Mouse (Mus musculus): Measurements from ENCODE around the gene Cactin. TPM values are rescaled to one million over a fixed set of nuclear protein-coding genes. Genes with fewer than 3 reads are reported as not detected.

Cactin gene
- polyA plus RNA-seq, 1 experiment from 2014 or later, result 40.3 TPM

- Histone ChIP-seq H3K4me3 (peak overlapping the region; percentile 14), H3K27ac (ENCODE audit: poor library complexity, severe bottlenecking) (peak overlapping the region; percentile 91), H3K27me3 (replicated peaks) (no peaks in the 10 kb centered on the region; the same call in 1 of the 2 replicates), H3K4me1 (replicated peaks) (peaks cover 51% of the 10 kb centered on the region), H3K9me3 (replicated peaks) (no peaks in the 10 kb centered on the region), H3K9ac (peak overlapping the region; percentile 54), H3K4me2 (peak overlapping the region; percentile 47), H3K36me3 (peaks cover 35% of the 10 kb centered on the region)
- peak; percentile 63 for ATAC-seq (ENCODE audit: insufficient number of reproducible peaks, low FRiP score)
- 52% methylated on average over 10 of the region's 10 CpGs for WGBS
These were observed 8.5 kb downstream of the Cactin start for GRCm38 (mm10) chr10:81329194-81329975.

DNA sequence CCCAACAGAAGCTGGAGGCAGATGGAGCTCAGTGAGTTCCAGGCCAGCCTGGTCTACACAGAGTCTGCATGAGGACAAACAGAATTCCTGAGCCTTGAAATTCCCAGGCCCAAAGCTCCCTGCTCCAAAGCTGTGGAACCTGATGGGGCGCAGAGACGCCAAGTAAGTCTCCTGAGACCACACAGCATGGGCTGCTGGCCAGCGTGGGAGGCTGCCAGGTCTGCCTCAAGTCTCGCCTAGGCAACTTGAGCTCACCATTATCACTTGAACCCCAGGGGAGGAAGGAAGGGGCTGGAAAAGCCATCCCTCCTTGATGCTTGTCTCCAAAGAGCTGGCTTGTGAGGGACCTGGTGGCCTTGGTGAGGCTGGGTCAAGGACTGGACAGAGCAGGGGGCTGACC is 9.1 kb downstream of the Cactin start:
- no peak for ATAC-seq (ENCODE audit: insufficient number of reproducible peaks, low FRiP score)
- Histone ChIP-seq H3K9me3 (replicated peaks) (no peaks in the 10 kb centered on the region), H3K9ac (peak overlapping the region; percentile 54), H3K4me3 (no peak overlapping the region), H3K4me2 (peak overlapping the region; percentile 47), H3K36me3 (peaks cover 29% of the 10 kb centered on the region), H3K27ac (ENCODE audit: poor library complexity, severe bottlenecking) (peak overlapping the region; percentile 91), H3K4me1 (replicated peaks) (peaks cover 54% of the 10 kb centered on the region), H3K27me3 (replicated peaks) (no peaks in the 10 kb centered on the region; the same call in 1 of the 2 replicates)
- WGBS, result 31% methylated on average over 4 of the region's 4 CpGs

GRCm38 (mm10) chr10:81332277-81332676 is 11.4 kb downstream of the Cactin start:
- H3K27me3 ChIP-seq (replicated peaks), result peaks cover 5% of the 10 kb centered on the region
- peak overlapping the region; percentile 48; the same call in 1 of the 2 replicates for H3K9ac ChIP-seq
- H3K36me3 ChIP-seq, result peaks cover 6% of the 10 kb centered on the region
- H3K4me2 ChIP-seq, result peak overlapping the region; percentile 50
- H3K4me1 ChIP-seq (replicated peaks), result peaks cover 58% of the 10 kb centered on the region
- no peaks in the 10 kb centered on the region for H3K9me3 ChIP-seq (replicated peaks)
- ATAC-seq (ENCODE audit: insufficient number of reproducible peaks, low FRiP score), result no peak
- no peak overlapping the region for H3K27ac ChIP-seq (ENCODE audit: poor library complexity, severe bottlenecking)
- H3K4me3 ChIP-seq, result peak overlapping the region; percentile 15
- 19% methylated on average over 29 of the region's 29 CpGs for WGBS

- no peak for ATAC-seq (ENCODE audit: insufficient number of reproducible peaks, low FRiP score)
- H3K36me3 ChIP-seq, result peaks cover 5% of the 10 kb centered on the region; the same call in 1 of the 2 replicates
- H3K4me3 ChIP-seq, result no peak overlapping the region
- H3K4me1 ChIP-seq (replicated peaks), result peaks cover 39% of the 10 kb centered on the region
- H3K27me3 ChIP-seq (replicated peaks), result peaks cover 21% of the 10 kb centered on the region
- H3K4me2 ChIP-seq, result no peak overlapping the region
- H3K27ac ChIP-seq (ENCODE audit: poor library complexity, severe bottlenecking), result no peak overlapping the region
- no peaks in the 10 kb centered on the region for H3K9me3 ChIP-seq (replicated peaks)
- WGBS, result 76% methylated on average over 11 of the region's 11 CpGs
- no peak overlapping the region for H3K9ac ChIP-seq
These were observed 13.4 kb downstream of the Cactin start for GRCm38 (mm10) chr10:81334324-81334723.

GRCm38 (mm10) chr10:81335393-81336340 is 14.8 kb downstream of the Cactin start:
- Histone ChIP-seq H3K4me1 (replicated peaks) (peaks cover 29% of the 10 kb centered on the region), H3K27me3 (replicated peaks) (peaks cover 25% of the 10 kb centered on the region), H3K9me3 (replicated peaks) (no peaks in the 10 kb centered on the region), H3K9ac (peak overlapping the region; percentile 38), H3K27ac (ENCODE audit: poor library complexity, severe bottlenecking) (peak overlapping the region; percentile 70), H3K4me3 (no peak overlapping the region), H3K4me2 (peak overlapping the region; percentile 16; the same call in 1 of the 2 replicates), H3K36me3 (peaks cover 5% of the 10 kb centered on the region; the same call in 1 of the 2 replicates)
- WGBS, result 45% methylated on average over 19 of the region's 19 CpGs
- no peak for ATAC-seq (ENCODE audit: insufficient number of reproducible peaks, low FRiP score)

GRCm38 (mm10) chr10:81336558-81336957 is 15.7 kb downstream of the Cactin start:
- Histone ChIP-seq H3K4me3 (no peak overlapping the region), H3K27ac (ENCODE audit: poor library complexity, severe bottlenecking) (no peak overlapping the region), H3K27me3 (replicated peaks) (peaks cover 32% of the 10 kb centered on the region), H3K9ac (0 out of 2 replicates have a peak overlapping the region, but pooled peaks have one; percentile 38), H3K36me3 (peaks cover 5% of the 10 kb centered on the region; the same call in 1 of the 2 replicates), H3K4me2 (no peak overlapping the region), H3K9me3 (replicated peaks) (no peaks in the 10 kb centered on the region), H3K4me1 (replicated peaks) (peaks cover 28% of the 10 kb centered on the region)
- WGBS, result 92% methylated on average over 4 of the region's 4 CpGs
- ATAC-seq (ENCODE audit: insufficient number of reproducible peaks, low FRiP score), result no peak

DNA sequence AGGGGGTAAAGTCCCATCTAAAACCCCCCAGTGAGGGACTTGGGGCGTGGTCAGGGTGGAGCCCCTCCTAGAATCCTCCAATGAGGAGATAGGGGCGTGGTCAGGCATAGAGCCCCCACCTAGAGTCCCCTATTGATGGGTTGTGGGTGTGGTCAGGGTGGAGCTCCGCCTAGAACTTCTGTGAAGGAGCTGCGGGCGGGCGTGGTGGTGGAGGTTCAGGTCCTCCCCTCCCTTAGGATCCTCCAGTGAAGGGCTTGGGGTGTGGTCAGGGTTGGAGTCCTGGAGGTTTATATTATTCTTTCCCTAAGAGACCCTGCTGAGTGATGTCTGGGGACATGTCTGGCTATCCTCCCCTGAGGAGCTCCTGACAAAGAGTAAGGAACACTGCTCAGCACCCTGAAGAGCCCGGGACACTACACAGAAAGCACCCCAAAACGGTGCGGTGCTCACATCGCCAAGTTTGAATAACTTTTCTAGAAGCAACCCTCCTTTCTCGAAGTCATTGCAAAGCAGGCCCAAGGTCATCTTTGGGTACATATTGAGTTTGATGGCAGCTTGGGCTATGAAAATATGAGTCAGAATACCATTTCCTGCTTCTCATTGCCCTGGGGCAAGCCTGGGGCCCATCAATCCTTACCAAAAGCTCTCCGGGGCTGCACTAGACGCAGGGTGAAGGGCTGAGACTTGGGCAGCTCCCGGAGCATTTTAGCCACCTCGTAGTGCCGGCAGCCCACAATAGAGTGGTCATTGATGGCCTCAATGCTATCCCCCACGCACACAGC is 19.8 kb downstream of the Cactin start:
- Histone ChIP-seq H3K36me3 (peaks cover 6% of the 10 kb centered on the region), H3K9ac (no peak overlapping the region), H3K27me3 (replicated peaks) (peaks cover 58% of the 10 kb centered on the region), H3K27ac (ENCODE audit: poor library complexity, severe bottlenecking) (no peak overlapping the region), H3K4me2 (no peak overlapping the region), H3K9me3 (replicated peaks) (no peaks in the 10 kb centered on the region), H3K4me3 (no peak overlapping the region), H3K4me1 (replicated peaks) (peaks cover 23% of the 10 kb centered on the region)
- WGBS, result 35% methylated on average over 17 of the region's 17 CpGs
- peak; percentile 36; the same call in 1 of the 2 replicates for ATAC-seq (ENCODE audit: insufficient number of reproducible peaks, low FRiP score)

GRCm38 (mm10) chr10:81341333-81341949 is 20.5 kb downstream of the Cactin start:
- Histone ChIP-seq H3K9ac (no peak overlapping the region), H3K4me2 (no peak overlapping the region), H3K9me3 (replicated peaks) (no peaks in the 10 kb centered on the region), H3K27ac (ENCODE audit: poor library complexity, severe bottlenecking) (no peak overlapping the region), H3K27me3 (replicated peaks) (peaks cover 58% of the 10 kb centered on the region), H3K36me3 (peaks cover 12% of the 10 kb centered on the region), H3K4me3 (no peak overlapping the region), H3K4me1 (replicated peaks) (peaks cover 18% of the 10 kb centered on the region)
- no peak for ATAC-seq (ENCODE audit: insufficient number of reproducible peaks, low FRiP score)
- WGBS, result 30% methylated on average over 16 of the region's 16 CpGs

DNA sequence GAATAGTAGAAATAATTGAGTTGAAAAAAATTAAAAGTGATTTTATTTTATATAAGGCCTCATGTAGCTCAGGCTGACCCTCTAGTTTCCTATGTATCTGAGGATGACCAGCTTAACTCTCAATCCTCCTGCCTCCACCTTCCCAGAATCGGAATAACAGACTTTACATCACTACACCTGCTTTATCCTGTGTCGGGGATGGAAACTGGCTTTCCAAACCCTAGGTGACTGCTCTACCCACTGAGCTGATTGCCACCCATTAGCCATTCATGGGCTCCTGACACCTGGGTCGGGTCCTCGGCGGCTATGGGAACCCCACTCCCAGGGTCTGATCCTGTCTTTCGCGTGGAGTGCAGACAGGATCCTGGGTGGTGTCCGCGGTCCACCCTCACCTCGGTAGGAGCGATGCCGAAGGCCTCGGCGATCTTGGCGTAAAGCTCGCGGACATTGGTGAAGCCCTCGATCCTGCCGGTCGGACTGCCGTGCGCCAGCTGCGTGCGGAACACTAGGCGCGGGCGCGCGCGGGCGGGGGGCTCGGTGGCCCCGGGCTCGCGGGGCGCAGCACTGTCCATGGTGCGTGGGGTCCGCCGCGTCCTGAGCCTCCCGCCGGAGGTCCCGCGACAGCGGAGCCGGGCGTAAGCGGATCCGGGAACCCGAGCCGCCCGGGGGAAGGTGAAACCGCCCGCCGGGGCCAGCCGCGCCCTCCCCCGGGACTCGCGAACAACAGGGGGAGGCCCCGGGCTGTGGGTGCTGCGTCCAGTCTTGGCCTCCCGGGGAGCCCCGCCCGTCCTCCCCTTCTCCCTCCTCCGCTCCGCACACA is 22.0 kb downstream of the Cactin start, which contains the start of gene Gipc3:
Gene Gipc3, minus strand, starts transcription at position 581 of the 820 bp plus-strand sequence.
- H3K27me3 ChIP-seq (replicated peaks), result peaks cover 51% of the 10 kb centered on the region
- H3K9ac ChIP-seq, result peak within 1 kb of the TSS; percentile 74
- H3K36me3 ChIP-seq, result peaks cover 19% of the 10 kb centered on the region
- peaks cover 32% of the 10 kb centered on the region for H3K4me1 ChIP-seq (replicated peaks)
- no peaks in the 10 kb centered on the region for H3K9me3 ChIP-seq (replicated peaks)
- no peak within 1 kb of the TSS for H3K27ac ChIP-seq (ENCODE audit: poor library complexity, severe bottlenecking)
- H3K4me3 ChIP-seq, result peak within 1 kb of the TSS; percentile 55
- peak within 1 kb of the TSS; percentile 88 for H3K4me2 ChIP-seq
- 8% methylated on average over 38 of the region's 67 CpGs for WGBS
- no peak for ATAC-seq (ENCODE audit: insufficient number of reproducible peaks, low FRiP score)

Data from heart, embryonic 12.5 days (tissue).